Mouse (Mus musculus) gastrocnemius, postnatal 10 days (tissue): ENCODE data around the gene Hivep3. TPM values are rescaled to one million over a fixed set of nuclear protein-coding genes. Genes with fewer than 3 reads are reported as not detected.

Experiments
- DNase-seq: peaks from one replicate; pipeline ENCODE4 v3.0.0; 2021; ENCODE audit warnings: mixed read lengths
- total RNA-seq, 2 experiments: library from RNA; stranded (reverse); gene quantifications; 2 replicates each; pipeline ENCODE4 v1.2.3; 2021

Hivep3 gene
- total RNA-seq, 2 experiments from 2014 or later: 3.5 to 3.9 TPM

DNA sequence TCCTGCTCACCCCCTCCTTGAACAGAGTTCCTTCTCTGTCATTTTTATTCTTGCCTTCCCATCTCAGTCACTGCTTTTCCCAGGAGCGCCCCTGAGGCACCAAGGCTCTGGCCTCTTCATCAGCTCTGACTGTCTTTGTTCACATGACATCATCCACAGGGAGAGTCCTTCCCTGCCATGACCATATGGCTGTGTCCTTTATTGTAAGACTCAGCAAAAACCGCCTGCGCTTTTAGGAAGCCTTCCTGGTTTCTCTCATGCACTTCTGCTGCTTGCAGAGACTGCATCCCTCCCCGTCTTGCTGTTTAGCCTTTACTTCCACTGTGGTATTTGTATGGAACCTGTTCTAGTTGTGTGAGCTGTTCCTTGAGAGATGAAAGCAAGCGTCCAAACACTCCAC is 216.6 kb downstream of the Hivep3 start:
- DNase-seq: no peak

GRCm38 (mm10) chr4:119951081-119951480 is 217.5 kb downstream of the Hivep3 start:
- DNase-seq: no peak

DNA sequence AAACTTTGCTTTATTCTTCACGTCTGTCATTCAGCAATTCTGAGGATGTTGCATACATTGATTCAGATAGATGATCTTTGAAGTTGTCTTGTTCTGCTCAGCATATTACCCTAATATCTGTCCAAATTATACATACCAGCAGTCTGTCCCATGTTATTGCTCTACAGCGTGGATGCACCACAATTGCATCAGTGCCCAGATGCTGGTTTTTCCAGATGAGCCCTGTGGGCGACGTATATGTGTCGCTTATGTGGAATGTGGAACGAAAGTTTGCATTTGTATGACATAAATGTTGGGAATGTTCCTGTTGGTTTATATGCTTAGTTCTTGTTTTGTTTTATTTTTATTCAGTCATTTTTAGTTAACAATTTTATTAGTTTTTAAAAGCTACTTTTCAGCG is 221.4 kb downstream of the Hivep3 start:
- no peak for DNase-seq

- no peak for DNase-seq
These were observed 224.4 kb downstream of the Hivep3 start for GRCm38 (mm10) chr4:119957970-119958369.

DNA sequence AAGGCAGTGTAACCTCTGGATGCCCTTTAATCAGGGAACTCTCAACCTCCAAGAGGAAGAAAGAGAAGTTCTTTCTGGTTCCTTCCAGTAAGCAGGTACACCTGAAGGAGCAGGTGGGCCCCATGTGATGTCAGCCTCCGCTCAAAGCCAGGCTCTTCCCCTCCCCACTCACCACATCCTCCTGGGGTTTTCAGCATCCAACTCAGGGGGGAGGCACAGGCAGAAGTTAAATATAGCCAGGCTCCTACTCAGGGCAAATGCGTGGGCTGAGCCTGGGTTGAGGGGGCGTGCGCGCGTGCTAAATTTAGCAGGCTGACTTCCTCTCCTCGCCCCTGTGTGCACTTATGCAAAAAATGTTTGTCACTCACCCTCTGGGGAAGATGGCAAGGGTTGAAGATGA is 225.7 kb downstream of the Hivep3 start:
- no peak for DNase-seq

DNA sequence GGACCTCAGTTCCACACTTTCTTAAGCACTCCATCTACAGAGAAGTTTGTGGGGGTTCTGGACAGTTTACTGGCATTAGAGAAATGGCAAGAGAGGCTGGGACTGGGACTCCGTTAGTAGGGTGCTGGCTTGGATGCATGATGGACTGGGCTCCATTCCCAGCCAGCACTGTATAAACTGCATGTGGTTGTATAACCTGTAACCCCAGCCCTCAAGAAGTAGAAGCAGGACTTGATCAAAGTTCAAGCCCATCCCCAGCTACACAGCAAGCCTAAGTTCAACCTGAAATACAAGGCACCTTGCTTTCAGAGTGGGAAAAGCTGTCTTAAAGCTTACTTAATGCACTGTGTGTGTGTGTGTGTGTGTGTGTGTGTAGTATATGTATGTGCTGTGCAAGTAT is 226.3 kb downstream of the Hivep3 start:
- no peak for DNase-seq

DNA sequence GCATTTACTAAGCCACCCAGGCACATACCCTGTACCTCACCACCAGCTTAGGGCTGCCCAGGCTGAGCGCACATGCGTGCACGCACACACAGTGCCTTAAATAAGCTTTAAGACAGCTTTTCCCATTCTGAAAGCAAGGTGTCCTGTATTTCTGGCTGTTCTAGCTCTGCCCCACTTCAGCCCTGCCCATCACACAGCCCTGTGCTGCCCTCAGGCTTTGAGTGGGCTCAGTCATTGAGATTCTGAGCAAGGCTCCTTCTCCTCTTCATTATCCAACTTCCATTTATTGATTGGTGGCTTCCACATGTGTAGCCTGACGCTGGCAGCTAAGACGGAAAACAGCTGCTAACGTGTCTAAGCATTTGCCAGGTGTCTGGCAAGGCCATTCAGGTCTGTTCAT is 226.9 kb downstream of the Hivep3 start:
- no peak for DNase-seq

GRCm38 (mm10) chr4:119961164-119961563 is 227.6 kb downstream of the Hivep3 start:
- no peak for DNase-seq

DNA sequence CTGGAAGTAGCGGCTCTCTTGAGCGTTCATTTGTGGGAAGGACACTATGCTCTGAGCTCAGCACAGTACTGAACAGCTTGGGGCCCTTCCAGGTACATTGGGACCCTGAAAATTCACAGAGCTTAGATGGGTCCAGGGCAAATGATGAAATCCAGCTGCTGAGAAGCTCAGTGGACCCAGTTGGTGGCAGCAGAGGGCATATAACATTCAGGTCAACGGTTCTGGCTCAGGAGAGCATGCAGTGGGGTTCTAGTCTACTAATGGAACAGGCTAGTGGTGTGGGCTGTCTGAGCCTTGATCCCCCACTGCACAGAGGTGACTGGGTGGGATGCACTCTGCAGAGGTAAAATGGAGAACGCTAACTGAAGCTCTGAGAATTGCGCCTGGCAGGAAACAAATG is 228.5 kb downstream of the Hivep3 start:
- DNase-seq: no peak

- DNase-seq: no peak
These were observed 232.8 kb downstream of the Hivep3 start for GRCm38 (mm10) chr4:119966105-119967072.

- no peak for DNase-seq
These were observed 233.6 kb downstream of the Hivep3 start for GRCm38 (mm10) chr4:119967073-119967608.

DNA sequence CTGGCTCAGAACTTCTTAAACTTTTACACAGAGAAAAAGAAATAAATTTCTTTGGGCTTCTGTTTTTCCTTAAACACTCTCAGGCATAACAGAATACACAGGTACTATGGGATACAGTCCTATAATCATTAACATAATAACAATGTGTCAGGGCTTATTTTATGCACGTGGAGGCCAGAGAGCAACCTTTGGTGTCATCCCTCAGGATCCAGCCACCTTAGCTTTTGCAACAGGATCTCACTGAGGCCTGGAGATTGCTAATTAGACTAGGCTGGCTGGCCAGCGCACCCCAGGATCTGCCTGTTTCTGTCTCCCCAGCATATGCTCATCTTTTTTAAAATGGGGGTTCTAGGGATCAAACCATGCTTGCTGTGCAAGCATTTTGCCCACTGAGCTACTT is 234.1 kb downstream of the Hivep3 start:
- no peak for DNase-seq

- DNase-seq: peak; percentile 44
These were observed 234.5 kb downstream of the Hivep3 start for GRCm38 (mm10) chr4:119968071-119968470.

DNA sequence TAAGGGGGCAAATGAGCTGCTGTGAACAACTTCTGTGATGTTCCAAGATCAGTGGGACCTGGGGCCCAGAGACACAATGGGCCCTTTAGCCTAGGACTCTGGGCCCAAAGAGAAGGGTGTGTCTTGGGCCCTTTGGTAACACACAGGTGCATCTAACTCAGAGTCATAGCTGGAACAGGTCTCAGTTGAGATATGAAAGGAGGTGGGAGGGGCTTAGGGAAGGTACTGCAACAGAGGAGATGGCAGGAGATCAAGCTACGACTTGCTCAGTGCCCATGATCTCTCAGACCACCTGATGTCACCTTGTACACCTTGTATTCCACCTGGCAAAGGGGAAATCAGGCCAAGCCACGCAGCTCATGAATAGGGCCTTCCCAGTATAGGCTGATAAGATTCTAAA is 235.3 kb downstream of the Hivep3 start:
- no peak for DNase-seq

- no peak for DNase-seq
These were observed 236.6 kb downstream of the Hivep3 start for GRCm38 (mm10) chr4:119970166-119970565.

GRCm38 (mm10) chr4:119972375-119972774 is 238.8 kb downstream of the Hivep3 start:
- DNase-seq: no peak

DNA sequence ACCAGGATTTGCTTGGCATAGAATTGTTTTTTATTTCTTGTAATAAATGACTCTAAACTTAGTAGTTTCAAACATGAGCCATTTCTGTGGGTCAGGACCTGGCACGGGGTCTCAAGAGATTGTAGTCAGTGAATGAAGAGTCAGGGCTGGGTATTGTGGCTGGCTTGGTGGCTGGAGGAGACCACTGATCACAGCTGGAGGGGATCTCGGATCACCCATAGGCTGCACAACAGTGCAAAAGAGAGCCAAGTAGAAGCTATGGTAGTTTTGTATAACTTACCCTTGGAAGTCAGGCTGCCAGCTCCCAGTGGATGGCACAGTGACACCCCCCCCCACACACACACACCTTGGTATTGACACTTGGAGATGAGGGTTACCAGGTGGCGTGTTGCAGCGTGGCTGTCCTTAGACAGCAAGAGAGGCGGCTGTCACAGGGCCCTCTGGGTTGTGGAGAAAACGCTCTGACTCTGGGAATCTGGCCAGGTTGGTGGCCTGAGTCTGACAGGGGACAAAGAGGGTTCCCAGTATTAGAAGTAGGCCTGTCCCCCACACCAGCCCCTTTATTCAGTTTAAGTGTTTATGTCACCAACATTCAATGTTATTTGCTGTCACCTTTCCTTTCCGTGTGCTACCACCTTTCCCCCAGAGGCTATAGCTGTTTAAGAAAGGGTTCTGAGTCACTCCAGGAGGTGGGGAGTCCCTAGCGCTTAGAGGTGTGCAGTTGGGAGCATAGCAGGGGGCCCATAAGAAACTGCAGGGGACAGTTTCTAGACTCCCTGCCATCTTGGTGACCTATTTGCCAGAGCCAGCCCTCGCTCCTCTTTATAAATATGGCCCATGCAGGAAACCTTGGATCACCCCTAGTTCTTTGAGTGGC is 240.4 kb downstream of the Hivep3 start:
- DNase-seq: no peak

DNA sequence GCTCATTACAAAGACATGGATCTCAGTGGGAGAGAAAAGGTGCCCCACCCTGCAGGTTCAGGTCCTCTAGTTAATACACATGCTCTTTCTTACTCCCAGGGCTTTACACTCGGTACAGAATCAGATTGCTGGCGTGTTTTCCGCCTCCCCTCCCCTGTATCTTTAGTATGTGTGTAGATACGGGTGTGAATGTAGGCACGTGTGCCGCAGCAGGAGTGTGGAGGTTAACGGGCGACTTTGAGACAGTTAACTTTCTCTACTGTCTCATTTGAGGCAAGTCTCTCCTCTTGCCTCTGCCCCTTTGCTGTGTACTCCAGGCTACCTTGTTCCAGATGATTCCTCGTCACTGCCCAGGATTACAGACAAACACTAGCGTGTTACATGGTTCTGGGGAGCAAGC is 241.7 kb downstream of the Hivep3 start:
- DNase-seq: no peak

- DNase-seq: no peak
These were observed 242.2 kb downstream of the Hivep3 start for GRCm38 (mm10) chr4:119975822-119976221.

DNA sequence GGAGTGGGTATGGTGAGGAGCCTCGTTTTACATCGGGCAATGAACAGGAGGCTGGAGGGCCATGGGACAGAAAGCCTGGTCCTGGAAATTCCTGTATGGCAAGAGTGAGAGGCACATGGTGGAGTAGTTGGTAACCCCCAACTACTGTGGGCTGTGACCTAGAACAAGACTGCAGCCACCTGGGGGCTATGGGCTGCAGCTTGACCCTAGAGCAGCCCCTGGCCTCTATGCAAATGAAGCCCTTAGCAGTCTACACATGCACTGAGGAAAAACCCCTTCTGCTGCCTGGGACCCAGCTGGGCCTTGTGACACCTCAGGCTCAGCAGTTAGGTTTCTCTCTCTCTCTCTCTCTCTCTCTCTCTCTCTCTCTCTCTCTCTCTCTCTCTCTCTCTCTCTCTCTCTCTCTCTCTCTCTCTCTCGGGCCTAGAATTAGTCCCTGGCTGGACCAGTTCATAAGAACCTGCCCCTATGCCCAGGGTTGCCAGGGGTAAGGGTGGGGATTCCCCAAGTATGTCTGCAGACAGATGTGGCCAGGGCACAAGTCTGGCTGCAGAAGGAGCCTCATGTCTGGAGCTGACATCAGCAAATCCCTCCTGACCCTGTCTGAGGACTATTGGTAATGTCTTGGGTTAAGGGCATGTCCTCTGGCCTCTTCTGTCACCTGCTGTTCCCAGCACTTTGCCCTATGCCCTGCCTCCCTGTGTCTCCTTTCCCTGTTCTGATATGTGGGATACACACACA is 243.0 kb downstream of the Hivep3 start:
- no peak for DNase-seq

GRCm38 (mm10) chr4:119977817-119978491 is 244.4 kb downstream of the Hivep3 start:
- no peak for DNase-seq
